Mouse (Mus musculus) G1E (cell line): ENCODE measurements around the gene Gm572.

Experiments used
- CTCF ChIP-seq: IDR thresholded peaks from 2 replicates; pipeline ENCODE4 v1.5.1; 2012; ENCODE audit warnings: low read depth, low read length, inconsistent platforms, mixed read lengths
- GATA1 ChIP-seq: IDR thresholded peaks from 2 replicates; pipeline ENCODE4 v1.6.1; 2012; ENCODE audit warnings: borderline replicate concordance, low read length, inconsistent platforms, mixed read lengths
- TAL1 ChIP-seq: conservative IDR thresholded peaks from 2 replicates; pipeline ENCODE4 v1.6.1; 2012; ENCODE audit warnings: low read depth, low read length, inconsistent platforms, mixed read lengths

DNA sequence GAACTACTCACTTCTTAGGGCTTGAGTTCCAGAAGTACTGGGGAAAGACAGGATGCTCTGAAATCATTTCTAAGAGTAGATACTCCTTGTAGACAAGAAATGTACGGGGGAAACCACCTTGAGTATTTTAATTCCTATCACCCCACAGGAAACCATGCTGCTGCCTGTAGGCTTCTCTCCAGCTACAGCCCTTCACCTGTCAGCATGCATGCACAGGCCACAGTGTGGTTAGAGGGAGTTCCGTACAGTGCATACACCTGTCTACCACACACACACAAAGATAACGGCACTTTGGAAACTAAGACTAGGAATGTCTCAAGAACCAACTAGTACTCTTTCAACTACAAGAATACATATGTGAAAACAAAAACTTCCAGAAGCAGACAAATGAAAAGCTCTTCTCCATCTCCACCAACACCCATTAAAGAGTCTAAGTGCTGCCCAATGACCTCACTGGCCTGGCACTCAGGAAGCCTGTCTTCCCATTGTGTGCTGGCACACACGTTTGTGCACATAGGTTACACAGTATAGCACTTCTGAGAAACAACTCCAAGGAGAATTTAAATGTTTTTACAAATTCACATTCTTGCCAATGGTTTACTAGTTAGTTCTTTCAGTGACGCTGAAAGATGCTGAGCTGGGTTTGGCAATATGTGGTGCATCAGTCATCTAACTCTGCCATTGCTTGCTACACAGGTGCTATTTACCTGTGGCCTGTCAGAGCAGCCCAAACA lies 32.3 kb upstream of the Gm572 start:
- TF ChIP-seq CTCF, result no peak
- TF ChIP-seq GATA1, result no peak
- no peak for TF ChIP-seq TAL1
